Mouse (Mus musculus): ENCODE measurements around the gene 4930449I24Rik. TPM values are rescaled to one million over a fixed set of nuclear protein-coding genes. Genes with fewer than 3 reads are reported as not detected.
"Not testable (repeated sequence)": the region's sequence is repeated elsewhere in the genome, so short reads cannot be mapped to it uniquely, and the experiment has no call there.

Gene 4930449I24Rik
- not detected for total RNA-seq (2021)
- long read RNA-seq, experiment 1, result 0 reads
- long read RNA-seq, experiment 2, result 0 reads

DNA sequence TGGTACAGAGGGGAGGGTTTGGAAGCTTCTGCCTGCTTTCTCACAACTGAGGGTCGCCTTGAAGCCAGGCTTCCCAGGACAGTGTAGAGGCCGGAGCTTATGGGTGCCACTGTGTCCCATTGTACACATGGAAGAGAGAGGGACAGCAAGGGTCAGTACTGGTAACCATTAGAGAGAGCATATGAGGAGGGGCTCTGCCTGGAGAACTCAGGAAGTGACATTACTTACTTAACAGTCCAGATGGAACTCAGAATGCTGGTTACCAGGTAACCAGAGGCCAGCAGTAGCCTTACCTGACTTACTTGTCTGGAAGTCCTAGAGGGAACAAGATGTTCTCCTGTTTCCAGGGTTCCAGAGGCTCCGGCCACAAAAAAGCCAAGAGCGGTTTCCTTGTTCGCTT is at the start of gene 4930449I24Rik:
4930449I24Rik (plus strand) TSS at position 301 of the 400 bp plus-strand sequence.
- not testable (repeated sequence) for DNase-seq (ENCODE audit: low spot score in 2 of 2)

DNA sequence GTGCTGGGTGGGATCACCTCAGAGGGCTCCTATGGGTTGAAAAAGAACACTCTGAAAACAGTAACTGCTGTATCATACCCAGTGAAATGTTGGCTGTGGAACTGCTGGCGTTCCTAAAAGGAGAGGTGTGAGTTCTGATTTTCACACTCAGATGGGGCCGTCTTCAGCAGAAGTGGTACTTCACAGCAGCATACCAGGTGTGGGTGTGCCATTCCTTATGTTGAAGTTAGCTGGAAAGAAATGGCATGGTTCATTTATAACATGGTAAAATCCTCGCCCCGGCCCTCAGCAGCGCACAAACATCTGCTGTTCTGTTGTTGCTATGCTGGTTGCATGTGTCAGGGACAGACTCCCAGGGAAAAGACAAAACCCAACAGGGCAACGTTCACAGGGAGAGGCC is 48.6 kb upstream of the 4930449I24Rik start:
- DNase-seq (ENCODE audit: low spot score in 2 of 2), result no peak

DNA sequence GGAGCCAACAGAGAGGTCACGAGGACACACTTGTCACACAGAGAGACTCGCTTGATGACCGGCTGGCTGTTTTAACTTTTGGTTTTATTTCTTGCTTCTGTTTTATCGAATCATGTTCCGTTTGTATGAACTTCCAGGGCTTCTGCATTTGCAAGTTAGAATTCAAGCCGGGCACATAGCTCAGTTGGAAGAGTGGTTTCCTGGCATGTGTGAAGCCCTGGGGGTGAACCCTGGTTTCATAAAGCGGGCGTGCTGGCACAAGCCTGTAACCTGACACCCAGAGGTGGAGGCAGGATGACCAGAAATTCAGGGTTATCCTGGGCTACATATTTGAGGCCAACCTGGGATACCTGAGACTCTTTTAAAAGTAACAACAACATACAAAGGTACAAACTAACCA is 40.6 kb upstream of the 4930449I24Rik start:
- no peak for DNase-seq (ENCODE audit: low spot score in 2 of 2)

DNA sequence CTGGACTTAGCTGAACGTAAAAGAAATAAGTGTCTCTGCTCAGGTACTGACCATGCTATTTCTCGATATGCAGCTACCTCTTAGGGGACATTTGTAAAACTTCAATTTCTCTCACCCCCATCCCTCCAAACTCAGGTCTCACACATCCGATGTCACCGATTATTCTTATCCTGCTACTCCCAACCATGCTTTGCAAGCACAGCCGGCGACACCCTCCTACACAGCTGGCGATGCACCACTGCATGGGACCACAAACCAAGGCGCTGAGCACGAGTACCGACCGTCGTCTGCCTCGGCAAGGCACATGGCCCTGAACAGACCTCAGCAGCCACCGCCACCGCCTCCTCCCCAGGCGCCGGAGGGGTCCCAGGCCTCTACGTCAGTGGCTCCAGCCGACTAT is 35.5 kb upstream of the 4930449I24Rik start:
- no peak for DNase-seq (ENCODE audit: low spot score in 2 of 2)

DNA sequence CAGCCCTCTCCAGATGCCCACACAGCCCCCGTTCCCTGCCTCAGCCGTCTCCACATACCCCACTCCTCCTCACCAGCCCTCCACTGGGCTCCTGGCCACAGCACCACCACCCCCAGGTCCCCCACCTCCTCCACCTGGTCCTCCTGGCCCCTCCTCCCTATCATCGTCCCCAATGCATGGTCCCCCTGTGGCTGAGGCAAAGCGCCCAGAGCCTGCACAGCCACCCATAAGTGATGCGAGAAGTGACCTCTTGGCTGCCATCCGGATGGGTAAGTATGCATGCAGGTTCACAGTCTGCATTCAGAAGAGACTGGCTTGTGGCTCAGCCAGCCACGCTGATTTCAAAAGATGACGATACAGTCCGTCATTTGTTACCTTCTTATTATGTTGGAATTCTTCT is 33.9 kb upstream of the 4930449I24Rik start:
- DNase-seq (ENCODE audit: low spot score in 2 of 2), result no peak

DNA sequence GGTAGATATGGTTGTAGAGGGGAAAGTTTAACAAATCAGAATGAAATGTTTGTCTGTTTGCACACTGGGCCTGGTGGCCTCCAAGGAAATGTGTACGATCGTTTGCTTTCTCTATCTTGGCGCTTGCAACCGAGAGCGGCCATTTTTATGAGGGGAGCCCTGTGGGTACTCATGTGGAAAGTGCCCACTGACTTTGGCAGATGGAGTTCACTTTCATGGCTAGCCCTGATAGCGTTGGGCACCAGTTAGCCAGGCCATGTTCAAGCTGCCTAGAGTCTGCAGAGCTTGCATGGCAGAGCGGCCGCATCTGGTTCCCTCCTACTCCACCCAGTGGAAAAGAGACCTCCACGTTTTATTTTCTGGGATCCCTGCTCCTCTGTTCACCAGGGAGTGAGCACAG is 31.4 kb upstream of the 4930449I24Rik start:
- DNase-seq (ENCODE audit: low spot score in 2 of 2), result no peak

DNA sequence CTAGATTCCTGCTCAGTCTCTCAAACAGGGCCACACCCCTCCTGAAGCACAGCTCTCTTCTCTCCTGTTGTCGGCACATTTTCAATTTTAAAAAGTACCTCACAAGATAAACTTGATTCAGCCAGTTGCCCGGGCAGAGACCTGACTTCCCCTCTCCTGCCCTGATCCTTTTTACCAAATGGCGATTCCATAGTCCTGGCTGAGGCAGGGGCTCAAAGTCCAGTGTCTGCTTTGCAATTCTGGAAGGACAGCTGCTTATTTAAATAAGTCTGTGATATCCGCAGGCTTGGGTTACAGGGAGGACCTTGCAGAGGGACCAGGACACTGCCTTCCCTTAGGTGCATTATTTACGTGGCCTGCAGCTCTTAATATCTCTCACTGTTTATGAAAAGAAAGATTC is 30.9 kb upstream of the 4930449I24Rik start:
- DNase-seq (ENCODE audit: low spot score in 2 of 2), result no peak

DNA sequence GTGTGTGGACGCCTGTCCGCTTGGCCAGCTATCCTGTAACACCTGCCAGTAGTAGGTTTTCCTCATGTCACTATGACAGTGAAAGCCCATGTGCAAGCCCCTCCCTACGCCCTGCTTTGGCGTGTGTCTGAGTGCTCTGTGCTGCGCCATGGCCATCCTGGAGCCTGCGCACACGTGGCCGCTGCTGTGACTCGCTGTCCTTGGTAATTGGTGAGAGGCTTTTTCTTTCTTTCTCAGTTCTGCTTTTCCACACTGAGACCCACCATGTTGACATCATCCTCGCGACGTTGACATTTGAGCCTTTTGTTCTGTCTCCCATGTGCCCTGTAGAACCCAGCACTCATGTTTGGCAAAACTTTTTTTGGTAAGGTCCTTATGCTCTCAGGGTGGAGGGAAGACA is 30.4 kb upstream of the 4930449I24Rik start:
- no peak for DNase-seq (ENCODE audit: low spot score in 2 of 2)

DNA sequence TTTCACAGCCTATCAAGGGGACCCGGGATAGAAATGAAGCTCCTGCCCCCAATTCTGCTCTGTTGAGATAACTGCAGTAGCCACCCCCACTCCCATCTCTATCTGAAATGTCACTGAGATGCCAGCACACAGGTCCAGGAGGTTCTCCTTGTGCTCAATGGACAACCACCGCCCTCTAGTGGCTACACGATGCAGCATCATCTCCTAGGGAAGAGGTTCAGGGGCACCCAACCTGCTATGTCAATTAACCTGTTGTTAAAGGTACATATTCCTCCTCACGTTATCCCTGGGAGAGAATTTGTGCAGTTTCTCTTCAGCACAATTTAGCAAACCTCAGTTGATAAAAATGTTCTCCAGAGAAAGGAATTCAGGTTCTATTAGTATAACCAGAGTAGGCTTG is 22.6 kb upstream of the 4930449I24Rik start:
- DNase-seq (ENCODE audit: low spot score in 2 of 2), result not testable (repeated sequence)

DNA sequence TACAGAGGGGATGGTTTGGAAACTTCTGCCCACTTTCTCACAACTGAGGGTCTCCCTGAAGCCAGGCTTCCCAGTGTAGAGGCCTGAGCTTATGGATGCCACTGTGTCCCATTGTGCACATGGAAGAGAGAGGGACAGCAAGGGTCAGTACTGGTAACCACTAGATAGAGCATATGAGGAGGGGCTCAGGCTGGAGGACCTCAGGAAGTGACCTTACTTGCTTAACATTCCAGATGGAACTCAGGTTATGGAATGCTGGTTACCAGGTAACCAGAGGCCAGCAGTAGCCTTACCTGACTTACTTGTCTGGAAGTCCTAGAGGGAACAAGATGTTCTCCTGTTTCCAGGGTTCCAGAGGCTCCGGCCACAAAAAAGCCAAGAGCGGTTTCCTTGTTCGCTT is 20.5 kb upstream of the 4930449I24Rik start, which contains the start of gene Gm6408:
Gm6408 (plus strand) TSS at position 301 of the 400 bp plus-strand sequence.
- DNase-seq (ENCODE audit: low spot score in 2 of 2), result not testable (repeated sequence)

DNA sequence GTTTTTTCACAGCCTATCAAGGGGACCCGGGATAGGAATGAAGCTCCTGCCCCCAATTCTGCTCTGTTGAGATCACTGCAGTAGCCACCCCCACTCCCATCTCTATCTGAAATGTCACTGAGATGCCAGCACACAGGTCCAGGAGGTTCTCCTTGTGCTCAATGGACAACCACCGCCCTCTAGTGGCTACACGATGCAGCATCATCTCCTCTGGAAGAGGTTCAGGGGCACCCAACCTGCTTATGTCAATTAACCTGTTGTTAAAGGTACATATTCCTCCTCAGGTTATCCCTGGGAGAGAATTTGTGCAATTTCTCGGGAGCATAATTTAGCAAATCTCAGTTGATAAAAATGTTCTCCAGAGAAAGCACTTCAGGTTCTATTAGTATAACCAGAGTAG is 13.2 kb upstream of the 4930449I24Rik start:
- not testable (repeated sequence) for DNase-seq (ENCODE audit: low spot score in 2 of 2)

DNA sequence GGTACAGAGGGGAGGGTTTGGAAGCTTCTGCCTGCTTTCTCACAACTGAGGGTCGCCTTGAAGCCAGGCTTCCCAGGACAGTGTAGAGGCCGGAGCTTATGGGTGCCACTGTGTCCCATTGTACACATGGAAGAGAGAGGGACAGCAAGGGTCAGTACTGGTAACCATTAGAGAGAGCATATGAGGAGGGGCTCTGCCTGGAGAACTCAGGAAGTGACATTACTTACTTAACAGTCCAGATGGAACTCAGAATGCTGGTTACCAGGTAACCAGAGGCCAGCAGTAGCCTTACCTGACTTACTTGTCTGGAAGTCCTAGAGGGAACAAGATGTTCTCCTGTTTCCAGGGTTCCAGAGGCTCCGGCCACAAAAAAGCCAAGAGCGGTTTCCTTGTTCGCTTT is 11.1 kb upstream of the 4930449I24Rik start, which contains the start of gene Gm6370:
Gm6370 (plus strand) TSS at position 301 of the 400 bp plus-strand sequence.
- not testable (repeated sequence) for DNase-seq (ENCODE audit: low spot score in 2 of 2)

DNA sequence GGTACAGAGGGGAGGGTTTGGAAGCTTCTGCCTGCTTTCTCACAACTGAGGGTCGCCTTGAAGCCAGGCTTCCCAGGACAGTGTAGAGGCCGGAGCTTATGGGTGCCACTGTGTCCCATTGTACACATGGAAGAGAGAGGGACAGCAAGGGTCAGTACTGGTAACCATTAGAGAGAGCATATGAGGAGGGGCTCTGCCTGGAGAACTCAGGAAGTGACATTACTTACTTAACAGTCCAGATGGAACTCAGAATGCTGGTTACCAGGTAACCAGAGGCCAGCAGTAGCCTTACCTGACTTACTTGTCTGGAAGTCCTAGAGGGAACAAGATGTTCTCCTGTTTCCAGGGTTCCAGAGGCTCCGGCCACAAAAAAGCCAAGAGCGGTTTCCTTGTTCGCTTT is 11.6 kb downstream of the 4930449I24Rik start, which contains the start of gene Gm3402:
Gm3402 (plus strand) TSS at position 301 of the 400 bp plus-strand sequence.
- DNase-seq (ENCODE audit: low spot score in 2 of 2), result not testable (repeated sequence)

DNA sequence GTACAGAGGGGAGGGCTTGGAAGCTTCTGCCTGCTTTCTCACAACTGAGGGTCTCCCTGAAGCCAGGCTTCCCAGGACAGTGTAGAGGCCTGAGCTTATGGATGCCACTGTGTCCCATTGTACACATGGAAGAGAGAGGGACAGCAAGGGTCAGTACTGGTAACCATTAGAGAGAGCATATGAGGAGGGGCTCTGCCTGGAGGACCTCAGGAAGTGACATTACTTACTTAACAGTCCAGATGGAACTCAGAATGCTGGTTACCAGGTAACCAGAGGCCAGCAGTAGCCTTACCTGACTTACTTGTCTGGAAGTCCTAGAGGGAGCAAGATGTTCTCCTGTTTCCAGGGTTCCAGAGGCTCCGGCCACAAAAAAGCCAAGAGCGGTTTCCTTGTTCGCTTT is 23.3 kb downstream of the 4930449I24Rik start, which contains the start of gene Gm3404:
Gm3404 (plus strand) TSS at position 301 of the 400 bp plus-strand sequence.
- not testable (repeated sequence) for DNase-seq (ENCODE audit: low spot score in 2 of 2)

DNA sequence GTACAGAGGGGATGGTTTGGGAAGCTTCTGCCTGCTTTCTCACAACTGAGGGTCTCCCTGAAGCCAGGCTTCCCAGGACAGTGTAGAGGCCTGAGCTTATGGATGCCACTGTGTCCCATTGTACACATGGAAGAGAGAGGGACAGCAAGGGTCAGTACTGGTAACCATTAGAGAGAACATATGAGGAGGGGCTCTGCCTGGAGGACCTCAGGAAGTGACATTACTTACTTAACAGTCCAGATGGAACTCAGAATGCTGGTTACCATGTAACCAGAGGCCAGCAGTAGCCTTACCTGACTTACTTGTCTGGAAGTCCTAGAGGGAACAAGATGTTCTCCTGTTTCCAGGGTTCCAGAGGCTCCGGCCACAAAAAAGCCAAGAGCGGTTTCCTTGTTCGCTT is 35.1 kb downstream of the 4930449I24Rik start, which contains the start of gene Gm3409:
Gm3409 (plus strand) TSS at position 301 of the 400 bp plus-strand sequence.
- not testable (repeated sequence) for DNase-seq (ENCODE audit: low spot score in 2 of 2)

Other genes with a start within 250 kb of the 4930449I24Rik start
- gene Wasf3, start 117.4 kb upstream of the 4930449I24Rik start, total RNA-seq (2021), result 1 to 10 TPM; 1.7 to 2.0 TPM
- not detected for gene Gm6408, start 20.4 kb upstream of the 4930449I24Rik start, total RNA-seq (2021)
- not detected for gene Gm6370, start 11.0 kb upstream of the 4930449I24Rik start, total RNA-seq (2021)
- not detected for gene Gm3402, start 11.7 kb downstream of the 4930449I24Rik start, total RNA-seq (2021)
- not detected for gene Gm3404, start 23.4 kb downstream of the 4930449I24Rik start, total RNA-seq (2021)
- not detected for gene Gm3409, start 35.2 kb downstream of the 4930449I24Rik start, total RNA-seq (2021)
- gene Gm3415, start 53.7 kb downstream of the 4930449I24Rik start, total RNA-seq (2021), result not detected
- not detected for gene Gpr12, start 82.8 kb downstream of the 4930449I24Rik start, total RNA-seq (2021)